Mouse (Mus musculus) ES-Bruce4 (cell line): ENCODE measurements around the gene Acot2.

Experiments used
- CTCF ChIP-seq: IDR thresholded peaks from one replicate; pipeline ENCODE4 v1.8.1; 2011; ENCODE audit warnings: low read depth, low read length
- POLR2A ChIP-seq: IDR thresholded peaks from one replicate; pipeline ENCODE4 v1.8.1; 2011; ENCODE audit warnings: low read length; ENCODE audit not compliant: insufficient read depth

GRCm38 (mm10) chr12:84003866-84004265 lies 16.2 kb downstream of the Acot2 start:
- TF ChIP-seq POLR2A (no peak), CTCF (no peak)
